Mouse (Mus musculus) lung, adult 2 months (tissue): ENCODE measurements around the gene Hic2.

Source experiments
- CTCF ChIP-seq: fragments of 200-500 bp; IDR thresholded peaks from 2 replicates; pipeline ENCODE4 v1.5.1; 2011; ENCODE audit warnings: mild to moderate bottlenecking, low read length, control low read depth; ENCODE audit not compliant: insufficient read depth
- POLR2A ChIP-seq: fragments of 200-500 bp; IDR thresholded peaks from 2 replicates; pipeline ENCODE4 v1.6.1; 2011; ENCODE audit warnings: low read depth, mild to moderate bottlenecking, control low read depth, low read length, borderline replicate concordance; ENCODE audit errors: extremely low read depth

DNA sequence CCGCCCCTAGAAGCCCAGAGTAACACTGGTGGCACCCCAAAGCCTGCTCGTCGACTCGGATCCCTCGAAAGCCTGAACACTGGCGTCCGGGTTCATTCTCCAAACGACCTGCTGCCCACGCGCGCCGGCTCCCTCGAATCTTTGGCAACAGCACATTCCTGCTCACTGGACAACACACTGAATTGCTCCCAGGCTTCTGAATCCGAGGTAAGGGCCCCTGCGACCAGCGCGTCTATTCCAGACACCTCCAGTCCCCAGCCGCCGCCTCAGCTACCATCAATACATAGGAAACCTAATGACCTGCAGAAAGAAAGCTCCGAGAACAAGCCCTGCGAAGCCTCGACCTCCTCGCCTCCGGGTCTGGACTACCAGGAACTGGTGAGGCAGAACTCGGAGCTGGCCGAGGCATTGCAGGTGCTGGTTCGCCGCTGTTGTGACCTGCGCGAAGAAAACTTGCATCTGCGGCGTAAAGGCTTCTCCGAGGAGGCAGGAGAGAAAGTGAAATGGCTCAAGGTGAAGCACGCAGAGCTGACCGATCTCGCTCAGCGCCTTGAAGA, 23.9 kb upstream of the Hic2 start:
- TF ChIP-seq CTCF (no peak), POLR2A (no peak)
